Mouse (Mus musculus): Measurements from ENCODE around the gene Rhbdl1. TPM values are rescaled to one million over a fixed set of nuclear protein-coding genes. Genes with fewer than 3 reads are reported as not detected.

Gene Rhbdl1
- polyA plus RNA-seq, 1 experiment from 2014 or later, result 1.2 TPM

DNA sequence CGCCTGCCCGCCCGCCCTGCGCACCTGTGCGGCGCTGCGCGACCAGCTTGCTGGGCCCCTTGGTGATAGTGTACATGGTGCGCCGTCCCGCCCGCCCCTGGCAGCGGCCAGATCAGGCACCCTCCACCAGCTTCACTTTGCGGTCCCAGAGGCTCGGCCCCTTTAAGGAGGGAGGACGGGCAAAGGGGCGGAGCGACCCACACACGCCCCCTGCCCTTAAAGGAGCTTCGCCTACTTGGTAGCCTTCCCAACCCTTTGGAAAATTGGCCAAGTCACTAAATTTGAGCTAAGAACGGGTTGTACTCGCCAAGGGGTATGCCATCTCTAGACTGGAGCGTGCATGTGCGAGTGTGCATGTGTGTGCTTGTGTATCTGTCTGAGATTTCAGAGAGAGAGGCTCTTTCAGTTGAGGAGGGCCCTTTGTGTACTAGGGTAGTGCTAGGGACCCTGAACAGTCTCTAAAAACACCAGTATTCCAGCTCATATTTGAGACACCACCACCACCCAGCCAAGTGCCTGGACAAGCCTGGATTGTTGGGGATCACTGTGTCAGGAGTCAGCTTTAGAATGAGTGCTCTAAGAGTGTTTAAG is 31.6 kb upstream of the Rhbdl1 start, which contains the start of gene Mcrip2:
Gene Mcrip2, minus strand, starts transcription at position 164 of the 591 bp plus-strand sequence.
- under 1% methylated on average over 24 of the region's 24 CpGs for WGBS
- H3K4me2 ChIP-seq (ENCODE audit: low read depth, severe bottlenecking), result peak within 1 kb of the TSS; percentile 98
- H3K27me3 ChIP-seq (ENCODE audit: control insufficient read depth, insufficient read depth, low read length), result no peaks in the 10 kb centered on the region
- no peaks in the 10 kb centered on the region for H3K36me3 ChIP-seq (ENCODE audit: control insufficient read depth, insufficient read depth, low read length)
- peak within 1 kb of the TSS; percentile 60 for H3K9ac ChIP-seq (ENCODE audit: low read length)
- H3K27ac ChIP-seq (replicated peaks; ENCODE audit: low read depth, low read length), result peak within 1 kb of the TSS; percentile 65
- H3K4me3 ChIP-seq (ENCODE audit: low read depth, low read length), result peak within 1 kb of the TSS; percentile 82
- H3K9me3 ChIP-seq (ENCODE audit: control insufficient read depth, low read length), result no peaks in the 10 kb centered on the region
- DNase-seq (ENCODE audit: low spot score) (peak; percentile 81), ATAC-seq (ENCODE audit: insufficient number of reproducible peaks, low FRiP score, low TSS enrichment, low read depth) (peak; percentile 81)
- peaks cover 6% of the 10 kb centered on the region for H3K4me1 ChIP-seq (ENCODE audit: control insufficient read depth, insufficient read depth, low read length)

DNA sequence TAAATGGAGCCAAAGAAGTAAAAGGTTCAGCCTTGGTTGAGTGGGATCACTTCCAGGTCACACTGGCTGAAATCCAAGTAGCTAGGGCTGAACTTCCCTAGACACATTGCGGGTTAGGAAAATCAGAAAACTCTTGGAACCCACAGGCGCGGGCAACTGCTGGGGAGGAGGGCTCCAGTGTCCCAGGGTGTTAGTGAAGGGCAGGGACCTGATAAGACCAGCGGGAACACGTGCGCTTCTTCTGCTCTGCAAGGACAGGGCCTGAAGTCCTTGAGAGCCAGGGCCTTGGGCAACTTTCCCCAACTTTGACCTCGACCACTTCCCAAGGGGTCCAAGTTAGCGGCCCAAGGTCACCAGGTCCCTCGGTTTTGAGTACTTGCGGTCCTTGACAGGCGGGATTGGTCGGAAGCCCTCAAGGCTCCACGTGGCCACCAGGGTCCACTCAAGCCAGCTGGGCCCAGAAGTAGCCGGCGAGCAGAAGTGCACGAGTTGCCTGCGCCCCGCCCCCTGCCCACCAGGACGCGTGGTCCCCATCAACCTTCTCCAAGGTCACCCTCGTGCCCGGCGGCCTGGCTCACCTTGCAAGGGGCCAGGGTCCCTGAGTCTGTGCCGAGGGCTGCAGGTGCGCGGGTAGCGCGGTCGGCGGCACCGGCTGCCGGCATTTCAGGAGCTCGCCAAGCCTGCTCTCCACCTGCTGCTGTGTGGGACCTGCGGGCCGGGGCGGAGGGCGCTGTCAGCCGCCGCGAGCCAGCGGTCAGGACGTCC is 30.9 kb upstream of the Rhbdl1 start:
- Histone ChIP-seq H3K9ac (ENCODE audit: low read length) (peak overlapping the region; percentile 60), H3K4me1 (ENCODE audit: control insufficient read depth, insufficient read depth, low read length) (peaks cover 6% of the 10 kb centered on the region), H3K4me3 (ENCODE audit: low read depth, low read length) (peak overlapping the region; percentile 82), H3K36me3 (ENCODE audit: control insufficient read depth, insufficient read depth, low read length) (no peaks in the 10 kb centered on the region), H3K27me3 (ENCODE audit: control insufficient read depth, insufficient read depth, low read length) (no peaks in the 10 kb centered on the region), H3K9me3 (ENCODE audit: control insufficient read depth, low read length) (no peaks in the 10 kb centered on the region), H3K4me2 (ENCODE audit: low read depth, severe bottlenecking) (peak overlapping the region; percentile 98), H3K27ac (replicated peaks; ENCODE audit: low read depth, low read length) (no peak overlapping the region)
- WGBS, result 2% methylated on average over 42 of the region's 42 CpGs
- ATAC-seq (ENCODE audit: insufficient number of reproducible peaks, low FRiP score, low TSS enrichment, low read depth) (peak; percentile 45; the same call in 1 of the 2 replicates), DNase-seq (ENCODE audit: low spot score) (no peak)

DNA sequence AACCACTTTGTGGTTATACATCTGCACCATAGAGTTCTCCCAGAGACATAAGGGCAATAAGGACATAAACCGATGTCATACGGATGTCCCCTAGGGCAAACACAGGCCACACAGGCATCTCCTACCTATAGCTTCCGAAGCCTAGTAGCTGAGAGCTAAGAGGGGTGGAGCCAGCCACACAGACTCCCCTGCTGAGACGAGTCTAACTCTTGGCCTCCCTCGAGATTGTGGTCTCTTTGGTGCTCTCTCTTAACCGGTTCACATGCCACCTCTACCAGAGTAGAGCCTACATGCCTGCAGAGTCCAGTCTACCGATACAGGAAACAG is 30.4 kb upstream of the Rhbdl1 start:
- H3K9me3 ChIP-seq (ENCODE audit: control insufficient read depth, low read length), result no peaks in the 10 kb centered on the region
- H3K9ac ChIP-seq (ENCODE audit: low read length), result no peak overlapping the region
- H3K36me3 ChIP-seq (ENCODE audit: control insufficient read depth, insufficient read depth, low read length), result no peaks in the 10 kb centered on the region
- peak overlapping the region; percentile 98 for H3K4me2 ChIP-seq (ENCODE audit: low read depth, severe bottlenecking)
- no peaks in the 10 kb centered on the region for H3K27me3 ChIP-seq (ENCODE audit: control insufficient read depth, insufficient read depth, low read length)
- H3K4me3 ChIP-seq (ENCODE audit: low read depth, low read length), result peak overlapping the region; percentile 82
- DNase-seq (ENCODE audit: low spot score) (no peak), ATAC-seq (ENCODE audit: insufficient number of reproducible peaks, low FRiP score, low TSS enrichment, low read depth) (no peak)
- H3K27ac ChIP-seq (replicated peaks; ENCODE audit: low read depth, low read length), result no peak overlapping the region
- WGBS, result 12% methylated on average over 7 of the region's 7 CpGs
- peaks cover 6% of the 10 kb centered on the region for H3K4me1 ChIP-seq (ENCODE audit: control insufficient read depth, insufficient read depth, low read length)

DNA sequence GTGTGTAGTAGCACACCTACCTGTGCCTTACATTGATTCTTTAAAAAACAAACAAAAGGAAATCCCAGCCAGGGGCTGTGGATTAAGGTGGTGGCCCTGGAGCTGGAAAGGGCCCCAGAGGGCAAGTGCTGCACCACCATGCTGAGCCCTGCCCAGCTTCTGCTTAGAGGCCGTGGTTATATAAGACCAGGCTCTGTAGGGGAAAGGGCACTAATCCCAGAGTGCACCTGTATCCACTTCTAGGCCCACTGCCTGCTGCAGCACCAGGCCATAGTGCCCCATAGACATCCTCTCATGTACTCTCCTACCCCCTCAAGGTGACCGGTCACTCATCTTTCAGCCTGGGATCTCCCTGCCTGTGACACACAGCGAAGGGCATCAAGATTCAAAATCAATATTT is 29.1 kb upstream of the Rhbdl1 start:
- Histone ChIP-seq H3K9me3 (ENCODE audit: control insufficient read depth, low read length) (no peaks in the 10 kb centered on the region), H3K36me3 (ENCODE audit: control insufficient read depth, insufficient read depth, low read length) (no peaks in the 10 kb centered on the region), H3K9ac (ENCODE audit: low read length) (no peak overlapping the region), H3K4me3 (ENCODE audit: low read depth, low read length) (no peak overlapping the region), H3K4me1 (ENCODE audit: control insufficient read depth, insufficient read depth, low read length) (peaks cover 9% of the 10 kb centered on the region), H3K4me2 (ENCODE audit: low read depth, severe bottlenecking) (no peak overlapping the region), H3K27me3 (ENCODE audit: control insufficient read depth, insufficient read depth, low read length) (no peaks in the 10 kb centered on the region), H3K27ac (replicated peaks; ENCODE audit: low read depth, low read length) (no peak overlapping the region)
- ATAC-seq (ENCODE audit: insufficient number of reproducible peaks, low FRiP score, low TSS enrichment, low read depth) (no peak), DNase-seq (ENCODE audit: low spot score) (no peak)
- WGBS, result 93% methylated on average over 3 of the region's 3 CpGs

DNA sequence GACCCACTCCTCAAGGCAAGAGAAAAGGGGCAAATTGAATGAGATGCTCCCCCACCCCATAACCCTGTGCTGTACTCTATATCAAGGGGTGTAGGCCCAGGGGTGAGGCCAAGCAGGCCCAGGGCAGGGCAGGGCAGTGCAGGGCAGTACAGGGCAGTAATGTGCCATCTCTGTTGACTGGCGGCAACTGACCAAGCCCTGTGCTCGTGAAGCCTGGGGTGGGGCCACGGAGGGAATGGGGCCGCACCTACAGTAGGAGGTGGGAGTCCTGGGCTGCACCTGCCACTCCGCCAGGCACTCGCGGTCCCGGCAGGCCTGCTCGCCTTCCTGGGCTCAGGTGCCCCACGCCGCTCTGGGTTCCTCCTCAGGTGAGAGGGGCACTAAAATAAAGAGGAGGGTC is 28.2 kb upstream of the Rhbdl1 start:
- no peak overlapping the region for H3K4me3 ChIP-seq (ENCODE audit: low read depth, low read length)
- no peaks in the 10 kb centered on the region for H3K36me3 ChIP-seq (ENCODE audit: control insufficient read depth, insufficient read depth, low read length)
- ATAC-seq (ENCODE audit: insufficient number of reproducible peaks, low FRiP score, low TSS enrichment, low read depth) (no peak), DNase-seq (ENCODE audit: low spot score) (no peak)
- H3K4me2 ChIP-seq (ENCODE audit: low read depth, severe bottlenecking), result no peak overlapping the region
- H3K27ac ChIP-seq (replicated peaks; ENCODE audit: low read depth, low read length), result no peak overlapping the region
- H3K9me3 ChIP-seq (ENCODE audit: control insufficient read depth, low read length), result no peaks in the 10 kb centered on the region
- WGBS, result 90% methylated on average over 11 of the region's 11 CpGs
- no peak overlapping the region for H3K9ac ChIP-seq (ENCODE audit: low read length)
- H3K27me3 ChIP-seq (ENCODE audit: control insufficient read depth, insufficient read depth, low read length), result no peaks in the 10 kb centered on the region
- H3K4me1 ChIP-seq (ENCODE audit: control insufficient read depth, insufficient read depth, low read length), result peaks cover 16% of the 10 kb centered on the region

DNA sequence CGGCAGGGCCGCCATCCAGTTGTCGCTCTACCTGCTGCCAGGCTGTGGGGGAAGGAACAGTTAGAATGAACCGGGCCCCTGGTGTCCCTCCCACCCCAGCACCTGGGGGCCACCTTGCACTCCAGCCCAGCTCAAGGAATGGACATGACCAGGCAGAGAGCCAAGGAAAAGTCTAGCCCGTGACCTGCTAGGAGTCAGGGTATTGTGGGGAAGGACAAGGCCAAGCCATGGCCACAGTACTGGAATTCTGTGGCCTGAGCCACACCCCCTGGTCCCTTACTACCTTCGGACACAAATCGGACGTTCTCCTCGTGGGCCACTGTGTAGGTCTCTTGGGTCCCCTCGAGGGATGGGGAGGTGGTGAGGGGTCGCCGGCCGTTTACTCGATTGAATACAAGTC is 27.2 kb upstream of the Rhbdl1 start:
- Histone ChIP-seq H3K9ac (ENCODE audit: low read length) (no peak overlapping the region), H3K9me3 (ENCODE audit: control insufficient read depth, low read length) (no peaks in the 10 kb centered on the region), H3K4me3 (ENCODE audit: low read depth, low read length) (no peak overlapping the region), H3K27ac (replicated peaks; ENCODE audit: low read depth, low read length) (no peak overlapping the region), H3K36me3 (ENCODE audit: control insufficient read depth, insufficient read depth, low read length) (no peaks in the 10 kb centered on the region), H3K27me3 (ENCODE audit: control insufficient read depth, insufficient read depth, low read length) (no peaks in the 10 kb centered on the region), H3K4me2 (ENCODE audit: low read depth, severe bottlenecking) (no peak overlapping the region), H3K4me1 (ENCODE audit: control insufficient read depth, insufficient read depth, low read length) (peaks cover 16% of the 10 kb centered on the region)
- no peak for DNase-seq (ENCODE audit: low spot score)
- ATAC-seq (ENCODE audit: insufficient number of reproducible peaks, low FRiP score, low TSS enrichment, low read depth), result no peak
- 91% methylated on average over 14 of the region's 14 CpGs for WGBS

DNA sequence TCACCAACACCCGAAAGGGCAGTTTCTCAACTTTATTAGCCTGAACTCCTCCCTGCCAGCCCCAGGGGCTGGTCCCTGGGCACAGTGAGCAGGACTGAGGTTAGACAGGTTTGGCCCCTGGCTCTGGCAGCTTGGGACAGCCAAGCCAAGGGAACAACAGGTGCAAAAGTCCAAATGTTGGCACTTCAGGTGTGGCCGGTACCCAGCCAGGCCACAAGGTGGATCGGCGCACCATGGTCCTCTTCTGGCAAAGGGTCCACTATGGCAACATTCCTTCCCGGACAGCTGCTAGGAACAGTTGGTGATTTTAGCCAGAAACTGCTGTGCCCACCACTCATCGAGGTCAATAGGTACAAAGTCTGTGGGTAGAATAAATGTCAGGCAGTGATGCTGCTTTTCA is 26.6 kb upstream of the Rhbdl1 start:
- H3K36me3 ChIP-seq (ENCODE audit: control insufficient read depth, insufficient read depth, low read length), result no peaks in the 10 kb centered on the region; the same call in 1 of the 2 replicates
- DNase-seq (ENCODE audit: low spot score) (no peak), ATAC-seq (ENCODE audit: insufficient number of reproducible peaks, low FRiP score, low TSS enrichment, low read depth) (no peak)
- H3K9me3 ChIP-seq (ENCODE audit: control insufficient read depth, low read length), result no peaks in the 10 kb centered on the region
- peaks cover 16% of the 10 kb centered on the region for H3K4me1 ChIP-seq (ENCODE audit: control insufficient read depth, insufficient read depth, low read length)
- WGBS, result 92% methylated on average over 6 of the region's 6 CpGs
- no peak overlapping the region for H3K4me3 ChIP-seq (ENCODE audit: low read depth, low read length)
- H3K27me3 ChIP-seq (ENCODE audit: control insufficient read depth, insufficient read depth, low read length), result no peaks in the 10 kb centered on the region
- no peak overlapping the region for H3K27ac ChIP-seq (replicated peaks; ENCODE audit: low read depth, low read length)
- no peak overlapping the region for H3K9ac ChIP-seq (ENCODE audit: low read length)
- no peak overlapping the region for H3K4me2 ChIP-seq (ENCODE audit: low read depth, severe bottlenecking)

DNA sequence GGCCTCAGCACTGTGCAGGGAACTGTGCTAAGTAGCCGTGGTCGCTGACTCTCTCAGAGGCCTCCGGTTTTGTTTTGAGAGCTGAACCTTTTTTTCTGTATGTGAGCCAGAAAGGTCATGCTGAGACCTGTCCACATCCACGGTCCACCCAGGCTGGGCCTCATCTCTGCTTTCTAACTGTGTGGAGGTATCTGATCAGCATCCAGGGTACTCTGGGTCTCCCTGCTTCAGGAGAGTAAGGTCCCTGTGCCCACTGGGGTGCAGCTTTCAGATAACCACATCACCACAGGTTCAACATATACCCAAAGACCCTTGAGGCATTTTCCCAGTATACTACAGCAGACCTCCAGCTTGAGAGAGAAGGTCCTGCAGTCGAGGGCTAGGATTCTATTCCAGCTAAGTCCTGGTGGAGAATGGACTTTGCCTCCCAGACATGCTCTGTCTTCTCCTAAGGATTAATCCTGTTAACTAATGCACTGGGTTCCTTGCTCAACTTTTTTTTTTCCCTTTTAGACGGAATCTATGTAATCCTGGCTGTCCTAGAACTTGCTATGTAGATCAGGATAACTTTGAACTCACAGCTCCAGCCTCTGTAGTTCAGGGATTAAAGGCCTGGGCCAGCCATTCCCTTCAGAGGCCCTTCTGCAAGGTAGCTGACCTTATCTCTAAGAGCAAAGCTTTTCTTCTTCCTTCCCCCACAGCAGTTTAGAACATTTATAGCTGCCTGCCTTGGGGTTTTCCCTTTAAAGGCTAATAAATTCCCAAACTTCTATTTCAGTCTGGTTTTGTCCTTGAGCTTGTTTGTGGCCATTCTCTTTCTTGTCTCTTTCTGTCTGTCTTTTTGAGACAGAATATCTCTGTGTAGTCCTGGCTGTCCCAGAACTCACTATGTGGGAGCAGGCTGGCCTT is 24.9 kb upstream of the Rhbdl1 start:
- Histone ChIP-seq H3K27ac (replicated peaks; ENCODE audit: low read depth, low read length) (peak overlapping the region; percentile 75; the same call in 1 of the 2 replicates), H3K27me3 (ENCODE audit: control insufficient read depth, insufficient read depth, low read length) (no peaks in the 10 kb centered on the region), H3K4me1 (ENCODE audit: control insufficient read depth, insufficient read depth, low read length) (peaks cover 10% of the 10 kb centered on the region), H3K9me3 (ENCODE audit: control insufficient read depth, low read length) (no peaks in the 10 kb centered on the region), H3K4me3 (ENCODE audit: low read depth, low read length) (peak overlapping the region; percentile 64), H3K36me3 (ENCODE audit: control insufficient read depth, insufficient read depth, low read length) (no peaks in the 10 kb centered on the region; the same call in 1 of the 2 replicates), H3K4me2 (ENCODE audit: low read depth, severe bottlenecking) (peak overlapping the region; percentile 92), H3K9ac (ENCODE audit: low read length) (peak overlapping the region; percentile 85)
- ATAC-seq (ENCODE audit: insufficient number of reproducible peaks, low FRiP score, low TSS enrichment, low read depth), result no peak
- WGBS, result 18% methylated on average over 6 of the region's 6 CpGs
- DNase-seq (ENCODE audit: low spot score), result no peak

Measured in limb, embryonic 11.5 days (tissue).